Mouse (Mus musculus): ENCODE measurements around the gene Ghrhr. TPM values are rescaled to one million over a fixed set of nuclear protein-coding genes. Genes with fewer than 3 reads are reported as not detected.
A peak's percentile ranks its signal among the peaks of the same experiment; 100 is the strongest.

The Ghrhr gene
- polyA plus RNA-seq, 1 experiment from 2014 or later, result 0.18 TPM

DNA sequence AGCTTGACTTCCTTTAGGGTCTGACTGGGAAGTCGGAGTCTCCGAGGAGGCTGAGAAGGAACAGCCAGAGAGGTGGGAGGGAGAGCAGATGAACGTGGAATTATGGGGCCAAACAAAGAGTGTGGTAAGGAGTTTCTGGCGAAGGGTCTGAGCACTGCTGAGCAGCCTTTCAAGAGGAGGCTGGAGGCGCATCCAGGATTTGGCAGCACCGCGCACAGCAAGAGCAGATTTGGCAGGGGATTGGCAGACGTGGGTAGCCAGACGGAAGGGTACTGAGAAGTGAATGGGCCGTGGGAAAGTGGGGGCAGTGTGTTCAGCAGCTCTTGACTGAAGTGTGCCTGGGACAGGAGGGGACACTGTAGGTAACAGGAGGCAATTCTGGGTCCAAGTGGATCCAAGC lies 18.8 kb downstream of the Ghrhr start:
- ATAC-seq (replicated peaks; ENCODE audit: low FRiP score, low TSS enrichment, low read depth), result no peak
- 84% methylated on average over 10 of the region's 10 CpGs for WGBS
- no peak for DNase-seq (ENCODE audit: low spot score)
- Histone ChIP-seq H3K9me3 (ENCODE audit: control insufficient read depth, low read length) (no peaks in the 10 kb centered on the region), H3K27ac (ENCODE audit: low read depth) (no peak overlapping the region), H3K4me3 (ENCODE audit: low read depth, low read length) (no peak overlapping the region), H3K4me1 (replicated peaks; ENCODE audit: control insufficient read depth, insufficient read depth, low read length) (peaks cover 11% of the 10 kb centered on the region; the same call in 1 of the 2 replicates), H3K27me3 (replicated peaks; ENCODE audit: control insufficient read depth, insufficient read depth, low read length) (no peaks in the 10 kb centered on the region), H3K36me3 (ENCODE audit: control insufficient read depth, insufficient read depth, low read length) (no peaks in the 10 kb centered on the region), H3K9ac (ENCODE audit: low read length) (no peak overlapping the region), H3K4me2 (ENCODE audit: low read length) (no peak overlapping the region)

DNA sequence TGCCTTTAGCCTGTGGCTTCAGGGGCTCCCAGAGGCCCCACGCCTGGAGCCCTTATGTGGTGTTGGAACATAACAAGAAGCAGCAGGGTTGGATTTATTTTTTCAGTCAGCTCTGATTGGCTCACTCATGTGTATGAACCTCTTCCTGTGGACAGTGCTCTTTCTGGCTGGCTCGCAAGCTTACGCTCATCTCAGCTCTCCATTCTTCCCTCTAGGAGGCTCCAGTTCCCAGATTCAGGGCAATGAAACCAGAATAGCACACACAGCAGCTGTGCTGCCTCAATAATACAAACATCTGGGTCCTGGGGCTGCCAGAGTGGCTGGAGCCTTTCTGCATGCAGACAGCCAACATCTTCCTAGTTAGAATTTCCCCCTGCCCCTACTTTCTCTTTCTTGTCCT lies 20.1 kb downstream of the Ghrhr start:
- H3K9me3 ChIP-seq (ENCODE audit: control insufficient read depth, low read length), result no peaks in the 10 kb centered on the region
- peak overlapping the region; percentile 23; the same call in 1 of the 2 replicates for H3K4me2 ChIP-seq (ENCODE audit: low read length)
- no peaks in the 10 kb centered on the region for H3K36me3 ChIP-seq (ENCODE audit: control insufficient read depth, insufficient read depth, low read length)
- DNase-seq (ENCODE audit: low spot score) (no peak), ATAC-seq (replicated peaks; ENCODE audit: low FRiP score, low TSS enrichment, low read depth) (peak; percentile 54)
- peaks cover 11% of the 10 kb centered on the region; the same call in 1 of the 2 replicates for H3K4me1 ChIP-seq (replicated peaks; ENCODE audit: control insufficient read depth, insufficient read depth, low read length)
- no peak overlapping the region for H3K9ac ChIP-seq (ENCODE audit: low read length)
- H3K4me3 ChIP-seq (ENCODE audit: low read depth, low read length), result no peak overlapping the region
- peak overlapping the region; percentile 60; the same call in 1 of the 2 replicates for H3K27ac ChIP-seq (ENCODE audit: low read depth)
- WGBS, result 14% methylated on average over 3 of the region's 3 CpGs
- H3K27me3 ChIP-seq (replicated peaks; ENCODE audit: control insufficient read depth, insufficient read depth, low read length), result no peaks in the 10 kb centered on the region

DNA sequence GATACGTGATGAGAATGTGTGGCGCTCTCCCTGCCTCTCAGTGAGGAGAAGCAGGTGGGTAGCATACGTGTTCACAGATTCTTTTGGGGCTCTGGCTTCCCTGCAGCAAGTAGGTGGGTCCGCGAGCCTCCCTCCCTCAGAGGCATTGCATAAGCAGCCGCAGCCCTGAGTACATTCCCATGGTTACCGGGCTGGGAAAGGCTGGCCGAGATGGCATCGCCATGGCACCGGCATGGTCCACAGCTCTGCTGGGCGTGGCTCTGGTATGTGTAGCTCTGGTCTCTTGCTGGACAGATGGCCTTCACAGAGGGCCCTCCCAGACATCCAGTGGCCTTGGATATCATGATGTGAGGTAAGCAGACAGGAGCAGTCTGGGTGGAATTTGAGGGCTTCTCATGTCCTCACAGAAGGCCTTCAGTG lies 20.5 kb downstream of the Ghrhr start:
- Histone ChIP-seq H3K36me3 (ENCODE audit: control insufficient read depth, insufficient read depth, low read length) (no peaks in the 10 kb centered on the region), H3K4me1 (replicated peaks; ENCODE audit: control insufficient read depth, insufficient read depth, low read length) (peaks cover 11% of the 10 kb centered on the region; the same call in 1 of the 2 replicates), H3K27me3 (replicated peaks; ENCODE audit: control insufficient read depth, insufficient read depth, low read length) (no peaks in the 10 kb centered on the region), H3K4me2 (ENCODE audit: low read length) (peak overlapping the region; percentile 23; the same call in 1 of the 2 replicates), H3K9me3 (ENCODE audit: control insufficient read depth, low read length) (no peaks in the 10 kb centered on the region), H3K9ac (ENCODE audit: low read length) (no peak overlapping the region), H3K4me3 (ENCODE audit: low read depth, low read length) (no peak overlapping the region), H3K27ac (ENCODE audit: low read depth) (peak overlapping the region; percentile 60; the same call in 1 of the 2 replicates)
- ATAC-seq (replicated peaks; ENCODE audit: low FRiP score, low TSS enrichment, low read depth) (peak; percentile 16; the same call in 1 of the 2 replicates), DNase-seq (ENCODE audit: low spot score) (no peak)
- WGBS, result 67% methylated on average over 11 of the region's 11 CpGs

DNA sequence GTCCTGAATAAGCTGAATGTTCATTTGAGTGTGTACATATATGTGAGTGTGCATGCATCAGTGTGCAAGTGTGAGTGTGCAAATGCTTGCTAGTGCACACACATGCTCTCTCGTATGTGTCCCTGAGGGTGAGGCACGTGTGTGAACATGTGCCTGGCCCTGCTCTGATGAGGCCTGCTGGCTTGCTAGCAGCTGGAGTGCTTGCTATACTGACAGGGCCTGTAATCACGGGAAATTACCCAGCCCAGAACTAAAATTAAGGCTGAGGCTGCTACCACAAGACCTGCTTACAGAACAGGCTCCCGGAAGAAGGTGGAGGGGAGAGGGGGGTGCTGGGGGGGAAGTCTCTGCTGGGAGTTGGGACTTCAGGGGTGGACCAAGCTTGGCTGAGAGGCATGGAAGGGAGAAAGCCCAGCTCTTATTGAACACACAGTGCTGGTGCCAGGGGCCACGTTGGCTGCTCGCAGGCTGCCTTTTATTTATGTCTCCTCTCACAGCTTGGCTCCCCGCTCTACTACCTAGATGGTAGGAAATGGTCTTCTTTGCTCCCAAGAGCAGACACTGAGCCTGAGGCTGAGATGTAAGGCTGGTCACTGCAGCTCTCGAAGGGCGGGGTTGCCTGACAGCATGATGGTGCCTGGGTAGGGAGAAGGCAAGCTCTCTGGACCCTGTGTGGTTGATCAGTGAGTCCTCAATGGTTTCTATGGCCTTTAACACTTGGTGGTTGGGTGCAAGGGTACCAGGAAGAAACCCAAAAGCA lies 23.0 kb downstream of the Ghrhr start:
- peaks cover 11% of the 10 kb centered on the region; the same call in 1 of the 2 replicates for H3K4me1 ChIP-seq (replicated peaks; ENCODE audit: control insufficient read depth, insufficient read depth, low read length)
- no peak overlapping the region for H3K4me2 ChIP-seq (ENCODE audit: low read length)
- no peak overlapping the region for H3K9ac ChIP-seq (ENCODE audit: low read length)
- no peaks in the 10 kb centered on the region for H3K36me3 ChIP-seq (ENCODE audit: control insufficient read depth, insufficient read depth, low read length)
- H3K9me3 ChIP-seq (ENCODE audit: control insufficient read depth, low read length), result no peaks in the 10 kb centered on the region
- DNase-seq (ENCODE audit: low spot score) (no peak), ATAC-seq (replicated peaks; ENCODE audit: low FRiP score, low TSS enrichment, low read depth) (no peak)
- H3K27me3 ChIP-seq (replicated peaks; ENCODE audit: control insufficient read depth, insufficient read depth, low read length), result no peaks in the 10 kb centered on the region
- 62% methylated on average over 9 of the region's 9 CpGs for WGBS
- no peak overlapping the region for H3K27ac ChIP-seq (ENCODE audit: low read depth)
- no peak overlapping the region for H3K4me3 ChIP-seq (ENCODE audit: low read depth, low read length)

DNA sequence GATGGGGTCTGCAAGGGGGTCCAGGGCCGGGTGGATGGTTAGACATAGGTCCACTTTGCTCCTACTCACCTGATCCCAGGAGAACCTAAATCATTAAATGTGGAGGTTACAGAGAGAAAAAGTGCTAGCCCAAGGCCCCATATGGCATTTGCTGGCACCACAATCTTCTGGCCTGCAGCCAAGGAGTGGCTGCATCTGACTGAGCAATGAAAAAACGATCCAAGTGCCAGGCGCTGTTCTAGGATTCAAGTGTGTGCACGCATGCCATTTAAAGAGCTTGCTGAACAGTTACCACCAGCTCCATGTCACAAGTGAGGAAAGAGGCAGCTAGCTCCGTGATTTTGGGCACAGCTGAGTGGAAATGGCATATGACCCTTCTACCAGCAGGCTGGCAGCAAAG lies 23.8 kb downstream of the Ghrhr start:
- Histone ChIP-seq H3K9ac (ENCODE audit: low read length) (no peak overlapping the region), H3K36me3 (ENCODE audit: control insufficient read depth, insufficient read depth, low read length) (no peaks in the 10 kb centered on the region), H3K27ac (ENCODE audit: low read depth) (no peak overlapping the region), H3K27me3 (replicated peaks; ENCODE audit: control insufficient read depth, insufficient read depth, low read length) (no peaks in the 10 kb centered on the region), H3K4me3 (ENCODE audit: low read depth, low read length) (no peak overlapping the region), H3K9me3 (ENCODE audit: control insufficient read depth, low read length) (no peaks in the 10 kb centered on the region), H3K4me2 (ENCODE audit: low read length) (no peak overlapping the region), H3K4me1 (replicated peaks; ENCODE audit: control insufficient read depth, insufficient read depth, low read length) (peaks cover 11% of the 10 kb centered on the region; the same call in 1 of the 2 replicates)
- WGBS, result 79% methylated on average over 5 of the region's 5 CpGs
- no peak for DNase-seq (ENCODE audit: low spot score)
- no peak for ATAC-seq (replicated peaks; ENCODE audit: low FRiP score, low TSS enrichment, low read depth)

DNA sequence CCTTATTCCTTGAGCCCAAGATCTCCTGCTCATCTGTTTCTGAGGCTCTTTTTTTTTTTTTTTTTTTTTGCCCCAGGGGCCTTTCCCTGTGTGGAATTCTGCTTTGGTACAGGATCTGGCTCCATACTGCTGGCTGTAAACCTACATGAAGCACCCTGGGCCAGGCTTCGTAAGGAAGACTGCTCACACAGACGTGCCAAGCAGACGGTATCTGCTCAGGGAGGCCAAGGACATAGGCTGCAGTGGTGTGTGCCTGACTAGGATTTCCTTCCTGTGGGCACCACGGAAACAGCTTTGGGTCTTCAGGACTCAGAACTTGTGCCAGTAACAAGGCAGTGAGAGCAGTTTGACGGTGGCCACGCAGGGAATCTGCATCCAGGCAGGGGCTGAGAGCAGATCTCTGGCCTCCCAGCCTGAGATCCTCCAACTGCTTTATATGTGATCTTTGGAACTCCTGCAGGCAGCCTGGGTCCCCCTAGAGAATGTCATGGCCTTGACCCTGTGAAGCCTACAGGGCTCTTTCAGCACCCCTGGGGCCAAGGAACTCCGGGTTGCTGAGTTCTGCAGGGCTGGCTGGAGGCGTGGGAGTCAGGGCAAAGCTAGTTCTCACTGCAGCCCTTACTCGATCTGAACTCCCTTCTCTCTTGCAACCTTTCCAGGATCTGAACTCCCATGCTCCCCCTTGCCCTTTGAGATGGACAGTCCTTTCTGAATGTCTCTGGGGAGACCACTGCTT lies 26.1 kb downstream of the Ghrhr start:
- no peak overlapping the region for H3K4me3 ChIP-seq (ENCODE audit: low read depth, low read length)
- H3K4me1 ChIP-seq (replicated peaks; ENCODE audit: control insufficient read depth, insufficient read depth, low read length), result 0 out of 2 replicates have a peak, but pooled peaks cover 3% of the 10 kb centered on the region
- no peaks in the 10 kb centered on the region for H3K36me3 ChIP-seq (ENCODE audit: control insufficient read depth, insufficient read depth, low read length)
- DNase-seq (ENCODE audit: low spot score), result no peak
- H3K9ac ChIP-seq (ENCODE audit: low read length), result no peak overlapping the region
- no peaks in the 10 kb centered on the region for H3K9me3 ChIP-seq (ENCODE audit: control insufficient read depth, low read length)
- no peak overlapping the region for H3K27ac ChIP-seq (ENCODE audit: low read depth)
- WGBS, result 77% methylated on average over 9 of the region's 9 CpGs
- no peak overlapping the region for H3K4me2 ChIP-seq (ENCODE audit: low read length)
- no peaks in the 10 kb centered on the region for H3K27me3 ChIP-seq (replicated peaks; ENCODE audit: control insufficient read depth, insufficient read depth, low read length)
- no peak for ATAC-seq (replicated peaks; ENCODE audit: low FRiP score, low TSS enrichment, low read depth)

DNA sequence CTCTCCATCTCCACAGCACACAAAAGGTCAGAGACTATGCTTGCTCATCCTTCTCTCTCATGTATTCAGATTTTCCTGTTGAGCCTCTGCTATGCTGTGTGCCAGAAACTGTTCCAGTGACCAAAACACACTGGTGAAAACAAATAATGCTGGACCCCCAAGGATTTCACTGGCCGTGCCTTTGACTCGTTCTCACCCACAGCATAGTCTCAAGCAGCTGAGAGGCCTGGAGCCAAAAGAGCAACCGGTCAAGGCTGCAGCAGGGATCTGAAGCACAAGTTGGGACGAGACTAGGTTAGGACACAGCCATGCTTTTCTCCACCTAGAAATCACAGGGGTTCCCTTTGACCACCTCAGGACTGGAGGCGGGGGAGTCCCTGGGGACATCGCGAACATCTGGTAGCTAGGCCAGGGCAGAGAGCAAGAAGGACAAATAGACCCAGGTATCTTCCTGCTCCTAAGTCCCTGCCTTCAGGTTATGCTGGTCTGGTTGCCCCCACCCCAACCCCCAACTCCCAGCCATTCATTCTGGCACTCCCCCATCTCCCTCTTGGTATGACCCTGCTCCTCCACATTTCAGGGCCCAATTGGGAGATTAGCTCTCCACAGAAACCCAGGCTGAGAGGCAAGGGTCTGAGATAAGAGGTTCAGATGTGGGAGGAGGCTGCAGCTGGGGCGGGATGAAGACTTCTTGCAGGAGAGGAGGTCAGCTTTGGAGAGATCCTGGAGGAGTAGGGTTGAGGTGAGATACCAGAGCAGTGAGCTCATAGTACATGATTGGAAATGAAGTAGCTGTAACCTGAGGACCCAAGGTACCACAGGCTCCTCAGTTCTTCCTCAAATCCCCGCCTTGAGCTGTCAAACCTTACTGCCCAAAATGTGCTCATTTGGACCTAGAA lies 27.6 kb downstream of the Ghrhr start:
- Histone ChIP-seq H3K4me1 (replicated peaks; ENCODE audit: control insufficient read depth, insufficient read depth, low read length) (0 out of 2 replicates have a peak, but pooled peaks cover 10% of the 10 kb centered on the region), H3K27me3 (replicated peaks; ENCODE audit: control insufficient read depth, insufficient read depth, low read length) (no peaks in the 10 kb centered on the region), H3K4me2 (ENCODE audit: low read length) (no peak overlapping the region), H3K9ac (ENCODE audit: low read length) (no peak overlapping the region), H3K27ac (ENCODE audit: low read depth) (no peak overlapping the region), H3K9me3 (ENCODE audit: control insufficient read depth, low read length) (no peaks in the 10 kb centered on the region), H3K36me3 (ENCODE audit: control insufficient read depth, insufficient read depth, low read length) (no peaks in the 10 kb centered on the region), H3K4me3 (ENCODE audit: low read depth, low read length) (no peak overlapping the region)
- no peak for DNase-seq (ENCODE audit: low spot score)
- 72% methylated on average over 9 of the region's 9 CpGs for WGBS
- ATAC-seq (replicated peaks; ENCODE audit: low FRiP score, low TSS enrichment, low read depth), result no peak

DNA sequence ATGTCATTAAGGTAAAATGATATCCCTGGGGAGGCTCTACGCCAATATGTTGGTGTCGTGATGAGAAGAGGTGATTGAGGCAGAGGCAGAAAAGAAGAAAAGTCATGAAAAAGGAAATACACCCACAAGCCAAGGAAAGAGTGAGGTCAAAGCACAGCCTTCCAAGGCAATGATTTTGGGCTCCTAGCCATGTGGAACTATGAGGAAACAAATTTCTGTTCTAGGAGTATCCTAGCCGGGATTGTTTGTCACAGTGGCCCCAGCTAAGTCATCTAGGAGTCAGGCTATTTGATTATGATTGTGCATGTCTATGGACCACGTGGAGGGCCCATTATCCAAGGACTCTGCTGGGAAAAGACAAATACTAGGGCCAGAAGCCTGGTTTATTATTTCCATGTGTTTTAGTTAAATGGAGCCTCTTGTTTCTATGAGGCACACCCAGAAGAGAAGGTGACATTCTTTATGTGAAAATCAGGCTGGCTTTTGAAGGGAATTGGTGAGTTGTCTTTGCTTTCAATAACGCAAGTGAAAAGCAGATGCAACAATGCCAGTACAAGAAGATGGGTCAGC lies 28.4 kb downstream of the Ghrhr start:
- Histone ChIP-seq H3K4me2 (ENCODE audit: low read length) (no peak overlapping the region), H3K4me3 (ENCODE audit: low read depth, low read length) (no peak overlapping the region), H3K27me3 (replicated peaks; ENCODE audit: control insufficient read depth, insufficient read depth, low read length) (no peaks in the 10 kb centered on the region), H3K9me3 (ENCODE audit: control insufficient read depth, low read length) (no peaks in the 10 kb centered on the region), H3K4me1 (replicated peaks; ENCODE audit: control insufficient read depth, insufficient read depth, low read length) (0 out of 2 replicates have a peak, but pooled peaks cover 7% of the 10 kb centered on the region), H3K36me3 (ENCODE audit: control insufficient read depth, insufficient read depth, low read length) (no peaks in the 10 kb centered on the region), H3K9ac (ENCODE audit: low read length) (no peak overlapping the region), H3K27ac (ENCODE audit: low read depth) (no peak overlapping the region)
- no peak for ATAC-seq (replicated peaks; ENCODE audit: low FRiP score, low TSS enrichment, low read depth)
- DNase-seq (ENCODE audit: low spot score), result no peak
- 81% methylated on average over 5 of the region's 5 CpGs for WGBS
